In the genomic region with DNA sequence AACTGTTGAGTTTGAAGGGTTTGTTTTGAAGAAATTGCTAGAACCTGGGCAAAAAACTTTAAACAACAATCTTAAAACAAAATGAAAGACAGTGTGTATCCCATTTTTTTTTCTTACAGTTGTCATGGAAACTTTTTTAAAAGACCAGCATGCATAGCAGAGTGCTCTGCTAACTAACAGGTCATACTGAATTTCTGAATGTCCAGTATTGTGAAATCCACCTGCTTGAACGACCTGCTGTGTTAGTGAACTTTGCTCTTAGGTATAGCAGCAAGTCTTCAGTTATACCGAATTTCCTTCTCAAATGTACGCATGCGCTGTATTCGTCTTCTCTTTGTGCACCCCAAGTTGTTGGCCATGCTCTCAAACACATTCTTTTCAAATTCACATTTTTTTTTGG, we compare ENCODE assay signal across 16 mouse cellular contexts.
"Had no signal": no experiment of that assay in that cellular context is flagged by ENCODE, and none has a peak within 500 bp of the region (broad histone marks: within the 10 kb centered on the region; RNA-seq: fewer than 3 reads in every experiment).

No protein-coding gene starts in this region.

- H3K9ac ChIP-seq: liver, embryonic 13.5 days; liver, embryonic 15.5 days; liver, postnatal 0 days; lung, embryonic 14.5 days; midbrain, embryonic 13.5 days; midbrain, embryonic 15.5 days; neural tube, embryonic 12.5 days; stomach, embryonic 15.5 days had no signal

- H3K4me3 ChIP-seq: liver, embryonic 13.5 days; liver, embryonic 15.5 days; megakaryocyte, embryonic 14.5 days; midbrain, embryonic 13.5 days; midbrain, embryonic 15.5 days; neural tube, embryonic 12.5 days; stomach, embryonic 15.5 days had no signal

- H3K27me3 ChIP-seq: liver, embryonic 13.5 days; liver, embryonic 15.5 days; megakaryocyte, embryonic 14.5 days; midbrain, embryonic 13.5 days; midbrain, embryonic 15.5 days; neural tube, embryonic 12.5 days; stomach, embryonic 15.5 days had no signal

- H3K36me3 ChIP-seq: liver, embryonic 13.5 days; liver, embryonic 15.5 days; midbrain, embryonic 13.5 days; midbrain, embryonic 15.5 days; neural tube, embryonic 12.5 days; stomach, embryonic 15.5 days had no signal

- H3K27ac ChIP-seq: liver, embryonic 13.5 days; liver, embryonic 15.5 days; macrophage; midbrain, embryonic 13.5 days; midbrain, embryonic 15.5 days; neural tube, embryonic 12.5 days; stomach, embryonic 15.5 days; stomach, postnatal 0 days had no signal

- H3K9me3 ChIP-seq: liver, embryonic 13.5 days; liver, embryonic 15.5 days; megakaryocyte, embryonic 14.5 days; midbrain, embryonic 13.5 days; midbrain, embryonic 15.5 days; neural tube, embryonic 12.5 days; stomach, embryonic 15.5 days had no signal

- DNase-seq: liver, embryonic 13.5 days; liver, postnatal 0 days; right cerebral cortex, postnatal 14 days; thymus, adult 2 months; thymus, postnatal 25 days; thymus, postnatal 4 days had no signal

- H3K4me1 ChIP-seq: liver, embryonic 13.5 days; liver, embryonic 15.5 days; megakaryocyte, embryonic 14.5 days; midbrain, embryonic 13.5 days; midbrain, embryonic 15.5 days; neural tube, embryonic 12.5 days; stomach, embryonic 15.5 days had no signal

- H3K4me2 ChIP-seq: liver, embryonic 13.5 days; liver, embryonic 15.5 days; lung, embryonic 14.5 days; midbrain, embryonic 11.5 days; midbrain, embryonic 13.5 days; midbrain, embryonic 15.5 days; neural tube, embryonic 12.5 days; stomach, embryonic 15.5 days had no signal

- ATAC-seq: liver, postnatal 0 days; midbrain, embryonic 13.5 days; midbrain, embryonic 15.5 days had no signal
